Mouse (Mus musculus) forebrain, embryonic 15.5 days (tissue): ENCODE results near the gene Pfkfb3. TPM values are rescaled to one million over a fixed set of nuclear protein-coding genes. Genes with fewer than 3 reads are reported as not detected.

Experiments used
- ATAC-seq: fragments of 200-750 bp; cut with Nextera tagmentation; replicated peaks from 2 replicates; pipeline ENCODE4 v1.8.0; 2017; ENCODE audit warnings: mild to moderate bottlenecking, moderate TSS enrichment, moderate library complexity
- H3K27ac ChIP-seq: fragments of 300-500 bp; sonication (generic); replicated peaks from 2 replicates; pipeline ENCODE4 v1.5.1; 2015; ENCODE audit warnings: mild to moderate bottlenecking, inconsistent platforms
- H3K27me3 ChIP-seq: fragments of 300-500 bp; sonication (generic); 2 replicates; pipeline ENCODE4 v1.6.1; 2015; ENCODE audit warnings: inconsistent platforms
- H3K36me3 ChIP-seq: fragments of 300-500 bp; sonication (generic); 2 replicates; pipeline ENCODE4 v1.6.1; 2015; ENCODE audit warnings: mild to moderate bottlenecking, inconsistent platforms
- H3K4me1 ChIP-seq: fragments of 300-500 bp; sonication (generic); 2 replicates; pipeline ENCODE4 v1.6.1; 2015; ENCODE audit warnings: inconsistent platforms
- H3K4me2 ChIP-seq: fragments of 300-500 bp; sonication (generic); replicated peaks from 2 replicates; pipeline ENCODE4 v1.6.1; 2015; ENCODE audit warnings: mild to moderate bottlenecking, inconsistent platforms
- H3K4me3 ChIP-seq: fragments of 300-500 bp; sonication (generic); 2 replicates; pipeline ENCODE4 v1.5.1; 2015; ENCODE audit warnings: mild to moderate bottlenecking, inconsistent platforms
- H3K9ac ChIP-seq: fragments of 300-500 bp; sonication (generic); replicated peaks from 2 replicates; pipeline ENCODE4 v1.6.1; 2015; ENCODE audit warnings: mild to moderate bottlenecking, inconsistent platforms
- H3K9me3 ChIP-seq: fragments of 300-500 bp; sonication (generic); 2 replicates; pipeline ENCODE4 v1.6.1; 2016; ENCODE audit warnings: inconsistent platforms
- whole genome bisulfite sequencing: fragments of 180-500 bp; shearing (Covaris S2); methylation state at CpG from one replicate; pipeline ENCODE4 v1.1.7; 2015; ENCODE audit warnings: mixed read lengths; 5-methylcytosine and 5-hydroxymethylcytosine counted together
- polyA plus RNA-seq: library from polyadenylated mRNA; unstranded; fragments of >200 nt; fragmentation: Nextera tagmentation; extraction: Ambion mirVana; gene quantifications from 2 replicates; pipeline ENCODE4 v1.2.1, GENCODE M21; 2015

The Pfkfb3 gene
- polyA plus RNA-seq, 1 experiment from 2014 or later: 33.5 TPM

DNA sequence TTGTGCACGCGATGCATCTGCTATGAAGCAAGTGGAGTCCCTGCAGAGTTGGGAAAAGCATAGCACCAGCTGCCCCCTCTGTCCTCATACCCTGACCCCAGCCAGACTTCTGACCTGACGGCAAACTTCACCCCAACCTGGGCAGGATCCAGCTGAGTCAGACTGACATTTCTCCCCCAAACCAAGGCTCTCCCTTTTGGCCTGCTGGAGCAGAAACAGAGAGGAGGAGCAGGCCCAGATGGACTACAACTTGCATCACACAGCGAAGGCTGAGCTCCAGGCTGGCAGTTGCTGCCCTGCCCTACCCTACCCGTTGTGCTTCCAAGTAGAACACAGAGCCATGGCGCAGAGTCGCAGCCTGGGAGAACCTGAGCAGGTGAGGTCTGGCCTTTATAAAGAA is 32.1 kb downstream of the Pfkfb3 start:
- H3K4me1 ChIP-seq: no peaks in the 10 kb centered on the region

GRCm38 (mm10) chr2:11520786-11521185 is 33.1 kb downstream of the Pfkfb3 start:
- Histone ChIP-seq H3K4me3 (no peak overlapping the region), H3K27ac (no peak overlapping the region), H3K36me3 (no peaks in the 10 kb centered on the region), H3K4me2 (no peak overlapping the region), H3K9ac (no peak overlapping the region), H3K27me3 (no peaks in the 10 kb centered on the region), H3K9me3 (no peaks in the 10 kb centered on the region), H3K4me1 (no peaks in the 10 kb centered on the region)
- WGBS: 85% methylated on average over 9 of the region's 9 CpGs
- ATAC-seq: no peak

More for the DNA sequence above, 32.1 kb downstream of the Pfkfb3 start:
- Histone ChIP-seq H3K9me3 (no peaks in the 10 kb centered on the region), H3K9ac (no peak overlapping the region), H3K4me2 (no peak overlapping the region), H3K4me3 (no peak overlapping the region), H3K27ac (no peak overlapping the region), H3K36me3 (no peaks in the 10 kb centered on the region), H3K27me3 (no peaks in the 10 kb centered on the region)
- 93% methylated on average over 7 of the region's 7 CpGs for WGBS
- no peak for ATAC-seq

DNA sequence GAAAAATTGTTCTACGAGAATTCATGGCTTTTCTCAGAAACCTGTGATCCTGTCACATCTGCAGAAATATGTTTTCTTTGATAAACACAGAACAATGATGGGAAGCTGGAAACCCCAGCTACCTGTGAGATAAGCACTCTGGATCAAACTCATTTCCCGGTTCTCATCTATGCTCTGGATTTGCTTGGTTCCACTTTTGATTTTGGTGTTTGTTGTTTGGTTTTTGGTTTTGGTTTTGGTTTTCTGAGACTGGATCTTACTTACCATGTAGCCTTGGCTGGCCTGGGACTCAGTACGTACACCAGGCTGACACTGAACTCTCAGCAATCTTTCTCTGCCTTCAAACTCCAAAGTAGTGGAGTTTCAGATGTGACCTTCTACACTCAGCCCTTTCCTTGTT is 38.0 kb downstream of the Pfkfb3 start:
- Histone ChIP-seq H3K4me1 (no peaks in the 10 kb centered on the region), H3K27me3 (no peaks in the 10 kb centered on the region), H3K4me3 (no peak overlapping the region), H3K36me3 (no peaks in the 10 kb centered on the region), H3K27ac (no peak overlapping the region), H3K9ac (no peak overlapping the region), H3K4me2 (no peak overlapping the region), H3K9me3 (no peaks in the 10 kb centered on the region)
- 90% methylated on average over 3 of the region's 3 CpGs for WGBS
- ATAC-seq: no peak

DNA sequence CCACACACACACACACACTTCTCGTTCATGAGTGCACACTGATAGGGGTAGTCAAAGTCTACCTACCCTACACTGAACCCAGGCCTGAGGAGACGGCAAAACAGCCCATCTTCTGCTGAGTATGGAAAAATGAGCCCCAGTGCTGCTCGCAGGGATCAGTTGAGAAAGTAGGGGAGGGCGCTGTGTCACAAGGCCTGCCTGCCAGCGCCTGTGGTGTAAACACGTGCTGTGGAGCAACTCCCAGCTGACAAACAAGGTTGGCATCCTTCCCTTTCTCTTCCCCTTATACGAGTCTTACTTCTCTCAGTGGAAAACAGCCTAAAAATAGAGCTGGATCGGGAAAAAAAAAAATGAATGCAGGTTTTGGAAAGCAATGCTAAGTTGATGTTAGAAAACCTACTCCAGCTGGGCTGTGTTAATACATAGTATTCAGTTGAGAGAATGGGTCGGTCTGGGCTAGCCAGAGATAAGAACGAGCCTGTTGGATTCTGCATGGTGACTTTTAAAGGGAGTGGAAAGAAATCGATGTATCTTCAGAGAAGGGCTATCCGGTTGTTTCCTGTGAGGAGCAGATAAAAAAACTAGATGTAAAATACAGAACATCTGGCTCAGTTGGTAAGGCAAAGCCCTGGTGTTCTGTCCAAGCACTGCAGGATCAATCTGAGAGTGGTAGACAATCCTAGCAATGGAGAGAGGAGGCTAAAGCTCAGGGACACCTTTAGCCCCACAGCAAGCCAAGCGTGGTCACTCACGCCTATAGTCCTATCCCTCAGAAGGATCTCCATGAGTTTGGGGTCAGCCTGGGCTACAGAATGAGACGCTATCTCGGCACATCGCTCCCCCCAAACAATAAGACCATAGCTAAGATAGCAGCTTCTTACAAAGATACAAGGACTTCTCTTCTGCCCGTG is 40.6 kb downstream of the Pfkfb3 start:
- peak; percentile 48 for ATAC-seq
- 69% methylated on average over 18 of the region's 18 CpGs for WGBS
- Histone ChIP-seq H3K9ac (no peak overlapping the region), H3K36me3 (no peaks in the 10 kb centered on the region), H3K4me3 (no peak overlapping the region), H3K4me2 (no peak overlapping the region), H3K27ac (no peak overlapping the region), H3K27me3 (no peaks in the 10 kb centered on the region), H3K9me3 (no peaks in the 10 kb centered on the region), H3K4me1 (no peaks in the 10 kb centered on the region)

GRCm38 (mm10) chr2:11512127-11512526 is 41.8 kb downstream of the Pfkfb3 start:
- Histone ChIP-seq H3K9ac (no peak overlapping the region), H3K4me1 (no peaks in the 10 kb centered on the region), H3K9me3 (no peaks in the 10 kb centered on the region), H3K27me3 (no peaks in the 10 kb centered on the region), H3K36me3 (no peaks in the 10 kb centered on the region), H3K27ac (no peak overlapping the region), H3K4me3 (no peak overlapping the region), H3K4me2 (no peak overlapping the region)
- WGBS: 93% methylated on average over 1 of the region's 1 CpGs
- no peak for ATAC-seq

DNA sequence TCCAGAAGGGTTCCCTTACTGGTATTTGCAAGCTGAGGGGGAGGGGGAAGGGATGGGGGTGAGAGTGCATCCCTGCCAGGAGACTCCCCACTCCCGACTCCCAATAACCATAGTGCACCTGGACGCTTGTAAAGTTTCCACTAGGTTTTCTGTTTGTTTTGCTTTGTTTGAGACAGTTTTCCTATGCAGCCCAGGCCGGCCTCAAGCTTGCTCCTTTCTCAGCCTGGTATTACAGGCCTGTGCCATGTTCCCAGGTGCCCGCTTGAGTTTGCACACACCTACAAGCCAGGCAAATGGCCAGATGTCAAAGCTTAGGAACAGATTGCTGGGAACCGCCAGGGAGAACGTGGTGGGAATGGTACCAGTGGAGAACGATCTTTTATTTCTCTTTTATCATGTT is 50.1 kb downstream of the Pfkfb3 start:
- WGBS: 30% methylated on average over 7 of the region's 7 CpGs
- Histone ChIP-seq H3K4me2 (peak overlapping the region; percentile 78), H3K9me3 (no peaks in the 10 kb centered on the region), H3K27ac (no peak overlapping the region), H3K27me3 (peaks cover 3% of the 10 kb centered on the region; the same call in 1 of the 2 replicates), H3K4me1 (peaks cover 35% of the 10 kb centered on the region), H3K4me3 (peak overlapping the region; percentile 73), H3K36me3 (no peaks in the 10 kb centered on the region), H3K9ac (no peak overlapping the region)
- no peak for ATAC-seq

GRCm38 (mm10) chr2:11502901-11503431 is 50.9 kb downstream of the Pfkfb3 start:
- no peaks in the 10 kb centered on the region for H3K36me3 ChIP-seq
- no peaks in the 10 kb centered on the region for H3K9me3 ChIP-seq
- peak; percentile 74 for ATAC-seq
- peak overlapping the region; percentile 48 for H3K9ac ChIP-seq
- peaks cover 38% of the 10 kb centered on the region for H3K4me1 ChIP-seq
- peak overlapping the region; percentile 95 for H3K27ac ChIP-seq
- peak overlapping the region; percentile 78 for H3K4me2 ChIP-seq
- under 1% methylated on average over 39 of the region's 39 CpGs for WGBS
- H3K4me3 ChIP-seq: peak overlapping the region; percentile 73
- peaks cover 3% of the 10 kb centered on the region; the same call in 1 of the 2 replicates for H3K27me3 ChIP-seq

GRCm38 (mm10) chr2:11502255-11502765 is 51.6 kb downstream of the Pfkfb3 start:
- peaks cover 39% of the 10 kb centered on the region for H3K4me1 ChIP-seq
- no peaks in the 10 kb centered on the region for H3K9me3 ChIP-seq
- ATAC-seq: peak; percentile 46
- peak overlapping the region; percentile 73 for H3K4me3 ChIP-seq
- peak overlapping the region; percentile 78 for H3K4me2 ChIP-seq
- H3K9ac ChIP-seq: peak overlapping the region; percentile 48
- peaks cover 3% of the 10 kb centered on the region; the same call in 1 of the 2 replicates for H3K27me3 ChIP-seq
- 0% methylated on average over 15 of the region's 15 CpGs for WGBS
- no peaks in the 10 kb centered on the region for H3K36me3 ChIP-seq
- peak overlapping the region; percentile 95 for H3K27ac ChIP-seq

- under 1% methylated on average over 75 of the region's 76 CpGs for WGBS
- no peaks in the 10 kb centered on the region for H3K36me3 ChIP-seq
- H3K9me3 ChIP-seq: no peaks in the 10 kb centered on the region
- H3K4me3 ChIP-seq: peak overlapping the region; percentile 73
- peaks cover 46% of the 10 kb centered on the region for H3K4me1 ChIP-seq
- H3K9ac ChIP-seq: peak overlapping the region; percentile 82
- ATAC-seq: peak; percentile 83
- H3K27ac ChIP-seq: peak overlapping the region; percentile 95
- peaks cover 3% of the 10 kb centered on the region; the same call in 1 of the 2 replicates for H3K27me3 ChIP-seq
- H3K4me2 ChIP-seq: peak overlapping the region; percentile 78
Observed at GRCm38 (mm10) chr2:11501301-11502254, 52.3 kb downstream of the Pfkfb3 start.

DNA sequence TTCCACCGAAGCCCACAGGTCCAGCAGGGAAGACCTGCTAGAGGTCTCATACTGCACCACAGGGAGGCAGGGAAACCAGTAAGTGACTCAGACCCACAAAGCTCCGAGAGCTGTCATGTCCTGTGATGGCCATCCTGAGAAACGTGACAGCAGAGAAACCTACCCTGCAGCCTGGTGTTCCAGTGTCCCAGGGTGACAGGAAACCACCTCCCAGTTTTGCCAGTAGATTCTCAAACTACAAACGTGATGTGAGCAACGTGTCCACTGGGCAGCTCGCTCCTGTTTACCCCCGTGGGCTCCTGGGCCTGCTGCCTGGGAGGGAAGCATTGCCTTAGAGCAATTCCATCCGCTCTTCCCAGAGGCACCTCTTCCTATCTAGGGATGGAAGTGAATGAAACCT is 53.2 kb downstream of the Pfkfb3 start:
- WGBS: 5% methylated on average over 8 of the region's 8 CpGs
- Histone ChIP-seq H3K27ac (peak overlapping the region; percentile 95), H3K4me2 (peak overlapping the region; percentile 78), H3K27me3 (peaks cover 3% of the 10 kb centered on the region; the same call in 1 of the 2 replicates), H3K36me3 (no peaks in the 10 kb centered on the region), H3K9ac (peak overlapping the region; percentile 82), H3K4me1 (peaks cover 48% of the 10 kb centered on the region), H3K4me3 (peak overlapping the region; percentile 73), H3K9me3 (no peaks in the 10 kb centered on the region)
- peak; percentile 3; the same call in 1 of the 2 replicates for ATAC-seq

- ATAC-seq: no peak
- WGBS: 90% methylated on average over 3 of the region's 3 CpGs
- H3K4me1 ChIP-seq: peaks cover 48% of the 10 kb centered on the region
Observed at GRCm38 (mm10) chr2:11496601-11497031, 57.3 kb downstream of the Pfkfb3 start.

More at GRCm38 (mm10) chr2:11496601-11497031, 57.3 kb downstream of the Pfkfb3 start:
- Histone ChIP-seq H3K27ac (no peak overlapping the region), H3K4me2 (no peak overlapping the region), H3K9ac (no peak overlapping the region), H3K27me3 (no peaks in the 10 kb centered on the region), H3K9me3 (no peaks in the 10 kb centered on the region), H3K36me3 (peaks cover 22% of the 10 kb centered on the region), H3K4me3 (no peak overlapping the region)
